ENCODE assay signal across 17 mouse cellular contexts in the genomic region with DNA sequence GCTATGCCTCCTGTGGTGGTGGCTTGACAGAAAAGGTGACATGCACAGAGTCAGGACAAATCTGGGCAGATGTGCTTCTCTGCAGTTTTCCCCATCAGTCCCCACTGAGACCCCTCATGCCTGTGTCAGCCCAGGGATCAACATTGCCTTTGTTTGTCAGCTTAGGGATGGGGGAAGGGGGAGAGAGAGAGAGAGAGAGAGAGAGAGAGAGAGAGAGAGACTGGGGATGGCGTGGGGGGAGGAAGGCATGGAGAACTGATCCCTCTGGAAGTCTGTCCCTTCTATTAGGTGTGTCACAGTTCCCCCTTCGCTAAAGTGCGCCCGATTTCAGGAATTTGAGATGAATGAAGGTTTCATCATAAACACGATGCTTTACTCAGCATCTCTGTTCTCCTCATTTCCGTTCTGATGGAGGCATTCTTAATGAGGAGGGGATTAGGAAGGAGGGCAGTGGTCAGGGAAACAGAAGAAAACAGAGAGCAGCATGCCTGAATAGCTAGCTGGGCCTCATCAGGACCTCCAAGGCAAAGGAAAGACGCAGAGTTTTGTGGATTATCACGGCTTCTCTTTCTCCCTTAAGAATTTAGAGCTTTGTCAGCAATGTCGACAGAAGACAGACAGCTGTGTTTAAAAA. TPM values are rescaled to one million over a fixed set of nuclear protein-coding genes. Genes with fewer than 3 reads are reported as not detected.
A peak's percentile ranks its signal among the peaks of the same experiment; 100 is the strongest.
DNase-seq lines count a peak whose midpoint lies in the region; ATAC-seq lines count a peak whose summit lies in the region.
"Had no signal": no experiment of that assay in that cellular context is flagged by ENCODE, and none has a peak within 500 bp of the region (broad histone marks: within the 10 kb centered on the region; RNA-seq: fewer than 3 reads in every experiment).

No protein-coding gene starts in this region.

- peak; percentile 42 for DNase-seq in embryo, embryonic 9.5 days (ENCODE audit: extremely low spot score)
- no peak for DNase-seq in limb, embryonic 10.5 days (ENCODE audit: low spot score)
- peak; percentile 46 for DNase-seq in retina, embryonic 14.5 days (ENCODE audit: low spot score)
- DNase-seq in liver: no peak
- DNase-seq in cerebellum, adult 18-20 months: no peak
- DNase-seq: adrenal gland, postnatal 10 days; cerebellum, adult 8-10 months; heart, postnatal 4 days; kidney, adult 2 months; kidney, postnatal 36 days; thymus, adult 18-20 months had no signal

- H3K27ac ChIP-seq in intestine, embryonic 16.5 days (ENCODE audit: low read length): no peak overlapping the region
- no peak overlapping the region for H3K27ac ChIP-seq in intestine, embryonic 15.5 days
- H3K27ac ChIP-seq in limb, embryonic 10.5 days: peak overlapping the region; percentile 25; the same call in 1 of the 2 replicates
- H3K27ac ChIP-seq: embryonic facial prominence, embryonic 13.5 days; liver, embryonic 14.5 days had no signal

- H3K4me2 ChIP-seq in intestine, embryonic 16.5 days (ENCODE audit: low read depth, low read length): no peak overlapping the region
- H3K4me2 ChIP-seq in intestine, embryonic 15.5 days (replicated peaks): no peak overlapping the region
- H3K4me2 ChIP-seq: embryonic facial prominence, embryonic 13.5 days; heart, embryonic 12.5 days had no signal

- 0 out of 2 replicates have a peak overlapping the region, but pooled peaks have one; percentile 10 for H3K9ac ChIP-seq in intestine, embryonic 16.5 days (ENCODE audit: low read depth, low read length)
- H3K9ac ChIP-seq in intestine, embryonic 15.5 days: no peak overlapping the region
- H3K9ac ChIP-seq: embryonic facial prominence, embryonic 13.5 days; heart, embryonic 12.5 days; liver, embryonic 14.5 days had no signal

- H3K4me3 ChIP-seq in intestine, embryonic 16.5 days (ENCODE audit: low read length): no peak overlapping the region
- H3K4me3 ChIP-seq in intestine, embryonic 15.5 days (replicated peaks): no peak overlapping the region
- no peak overlapping the region for H3K4me3 ChIP-seq in limb, embryonic 10.5 days
- H3K4me3 ChIP-seq: embryonic facial prominence, embryonic 13.5 days; heart, embryonic 12.5 days had no signal

- H3K4me1 ChIP-seq in intestine, embryonic 16.5 days (ENCODE audit: control insufficient read depth, insufficient read depth, low read length): peaks cover 12% of the 10 kb centered on the region
- peaks cover 3% of the 10 kb centered on the region; the same call in 1 of the 2 replicates for H3K4me1 ChIP-seq in intestine, embryonic 15.5 days (replicated peaks)
- H3K4me1 ChIP-seq in limb, embryonic 10.5 days: peaks cover 50% of the 10 kb centered on the region

- 31% methylated on average over 9 of the region's 9 CpGs for WGBS in intestine, embryonic 16.5 days
- WGBS in intestine, embryonic 15.5 days: 40% methylated on average over 9 of the region's 9 CpGs
- WGBS in limb, embryonic 10.5 days: 23% methylated on average over 9 of the region's 9 CpGs

- ATAC-seq in intestine, embryonic 16.5 days: no peak
- no peak for ATAC-seq in intestine, embryonic 15.5 days

- no peaks in the 10 kb centered on the region for H3K27me3 ChIP-seq in intestine, embryonic 16.5 days (replicated peaks; ENCODE audit: control insufficient read depth, insufficient read depth, low read length)
- no peaks in the 10 kb centered on the region for H3K27me3 ChIP-seq in intestine, embryonic 15.5 days (replicated peaks)
- H3K27me3 ChIP-seq in limb, embryonic 10.5 days (ENCODE audit: low read depth, poor library complexity, severe bottlenecking): no peaks in the 10 kb centered on the region
- H3K27me3 ChIP-seq: embryonic facial prominence, embryonic 13.5 days; heart, embryonic 12.5 days had no signal

- no peaks in the 10 kb centered on the region for H3K36me3 ChIP-seq in intestine, embryonic 16.5 days (ENCODE audit: control insufficient read depth, insufficient read depth, low read length)
- no peaks in the 10 kb centered on the region for H3K36me3 ChIP-seq in intestine, embryonic 15.5 days
- peaks cover 6% of the 10 kb centered on the region; the same call in 1 of the 2 replicates for H3K36me3 ChIP-seq in limb, embryonic 10.5 days
- H3K36me3 ChIP-seq: G1E had no signal

- H3K9me3 ChIP-seq in intestine, embryonic 16.5 days (ENCODE audit: control insufficient read depth, low read length): peaks cover 2% of the 10 kb centered on the region; the same call in 1 of the 2 replicates
- no peaks in the 10 kb centered on the region for H3K9me3 ChIP-seq in intestine, embryonic 15.5 days
- H3K9me3 ChIP-seq in limb, embryonic 10.5 days (replicated peaks): no peaks in the 10 kb centered on the region
- H3K9me3 ChIP-seq: embryonic facial prominence, embryonic 13.5 days; heart, embryonic 12.5 days had no signal

RNA-seq across cellular contexts. Expression of a gene that starts 24.1 kb away (rescaled TPM):
- 14.3 and 14.7 TPM in 2 replicates for polyA plus RNA-seq in intestine, embryonic 16.5 days (2015; fragmentation: Nextera tagmentation; extraction: Ambion mirVana)
- 18.0 and 18.7 TPM in 2 replicates for polyA plus RNA-seq in intestine, embryonic 15.5 days (2015; fragmentation: Nextera tagmentation; extraction: Ambion mirVana)
- 40.3 and 42.8 TPM in 2 replicates for polyA plus RNA-seq in limb, embryonic 10.5 days (2016; fragmentation: Nextera tagmentation; extraction: Ambion mirVana)
- polyA plus RNA-seq: G1E had no signal

Comparison
In these comparisons a context has a peak if more than half of its experiments do, and no peak if none do; other contexts are left out.
1. DNase-seq: peak in embryo, embryonic 9.5 days (single experiment) and retina, embryonic 14.5 days (single experiment); none in limb, embryonic 10.5 days (single experiment), liver (single experiment) and cerebellum, adult 18-20 months (0 of 2).